Mouse (Mus musculus): ENCODE measurements at regions not wholly inside any gene's neighbourhood (a gene's known extent, or its start where the extent isn't known, plus 50 kb on each side); places are given as distances from the start of the nearest gene placed in this dataset.

- Histone ChIP-seq H3K9ac (replicated peaks; ENCODE audit: low read length, poor library complexity, severe bottlenecking) (no peak overlapping the region), H3K4me2 (ENCODE audit: low read depth, low read length, poor library complexity, severe bottlenecking) (no peak overlapping the region), H3K9me3 (ENCODE audit: low read length) (no peaks in the 10 kb centered on the region), H3K27me3 (ENCODE audit: insufficient read depth, low read length) (no peaks in the 10 kb centered on the region), H3K36me3 (ENCODE audit: insufficient read depth, low read length) (no peaks in the 10 kb centered on the region), H3K4me3 (ENCODE audit: low read depth, low read length) (no peak overlapping the region), H3K4me1 (ENCODE audit: insufficient read depth, low read length) (no peaks in the 10 kb centered on the region), H3K27ac (ENCODE audit: low read depth, low read length) (no peak overlapping the region)
- DNase-seq (ENCODE audit: low spot score) (no peak), ATAC-seq (ENCODE audit: low FRiP score) (no peak)
- TF ChIP-seq CTCF (IDR thresholded peaks at IDR 0.05) = no peak
- WGBS = 71% methylated on average over 8 of the region's 8 CpGs
These were observed 341.1 kb upstream of the Kif2a start for GRCm38 (mm10) chr13:107362806-107363687.

- DNase-seq (ENCODE audit: low spot score) (peak; percentile 38), ATAC-seq (ENCODE audit: low FRiP score) (no peak)
- 59% methylated on average over 11 of the region's 11 CpGs for WGBS
- TF ChIP-seq CTCF (IDR thresholded peaks at IDR 0.05) = no peak
- Histone ChIP-seq H3K4me3 (ENCODE audit: low read depth, low read length) (no peak overlapping the region), H3K9ac (replicated peaks; ENCODE audit: low read length, poor library complexity, severe bottlenecking) (no peak overlapping the region), H3K27ac (ENCODE audit: low read depth, low read length) (no peak overlapping the region), H3K9me3 (ENCODE audit: low read length) (no peaks in the 10 kb centered on the region), H3K36me3 (ENCODE audit: insufficient read depth, low read length) (no peaks in the 10 kb centered on the region), H3K4me2 (ENCODE audit: low read depth, low read length, poor library complexity, severe bottlenecking) (no peak overlapping the region), H3K4me1 (ENCODE audit: insufficient read depth, low read length) (no peaks in the 10 kb centered on the region), H3K27me3 (ENCODE audit: insufficient read depth, low read length) (no peaks in the 10 kb centered on the region)
These were observed 319.0 kb upstream of the Kif2a start for GRCm38 (mm10) chr13:107340802-107341364.

DNA sequence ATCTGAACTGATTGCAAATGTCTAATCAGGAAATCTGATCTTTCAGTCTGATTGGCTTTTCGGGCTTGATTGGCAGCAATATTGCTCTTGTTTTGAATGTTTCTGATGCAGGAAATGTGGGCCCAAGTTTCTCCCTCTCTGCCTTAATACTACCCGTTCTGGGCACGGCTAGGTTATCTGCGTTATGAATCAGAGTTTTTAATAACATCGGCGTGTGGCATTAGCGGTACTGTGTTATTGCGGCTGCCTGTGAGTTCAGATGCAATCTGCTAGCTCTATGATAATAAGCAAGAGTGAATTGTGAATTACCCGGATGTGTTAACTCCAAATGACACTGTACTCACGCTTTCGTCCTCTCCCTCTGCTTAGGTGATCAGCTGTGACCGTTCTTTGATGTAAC, 316.2 kb upstream of the Kif2a start:
- Histone ChIP-seq H3K4me2 (ENCODE audit: low read depth, low read length, poor library complexity, severe bottlenecking) (no peak overlapping the region), H3K9me3 (ENCODE audit: low read length) (no peaks in the 10 kb centered on the region), H3K4me1 (ENCODE audit: insufficient read depth, low read length) (no peaks in the 10 kb centered on the region), H3K9ac (replicated peaks; ENCODE audit: low read length, poor library complexity, severe bottlenecking) (no peak overlapping the region), H3K4me3 (ENCODE audit: low read depth, low read length) (no peak overlapping the region), H3K27ac (ENCODE audit: low read depth, low read length) (no peak overlapping the region), H3K27me3 (ENCODE audit: insufficient read depth, low read length) (no peaks in the 10 kb centered on the region), H3K36me3 (ENCODE audit: insufficient read depth, low read length) (no peaks in the 10 kb centered on the region)
- ATAC-seq (ENCODE audit: low FRiP score) = no peak
- no peak for TF ChIP-seq CTCF (IDR thresholded peaks at IDR 0.05)
- 56% methylated on average over 12 of the region's 12 CpGs for WGBS
- DNase-seq (ENCODE audit: low spot score) = no peak

DNA sequence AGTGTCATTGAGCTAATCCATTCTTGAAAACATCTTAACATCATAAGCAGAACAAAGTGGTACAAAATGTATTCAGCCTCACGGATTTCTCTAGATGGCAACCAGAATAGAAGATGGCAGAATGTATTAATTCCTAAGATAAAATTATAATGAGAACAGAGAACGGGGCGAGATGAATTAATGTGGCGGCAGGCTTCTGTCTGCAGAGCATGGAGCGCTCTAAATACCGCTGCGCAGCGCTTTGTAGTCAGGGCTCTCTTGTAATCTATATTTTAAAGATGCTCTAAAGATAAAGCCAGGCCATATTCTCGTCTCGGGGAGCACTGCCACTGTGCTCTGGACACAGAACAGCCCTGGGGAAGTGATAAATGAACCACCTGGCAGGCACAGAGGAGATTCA, 315.2 kb upstream of the Kif2a start:
- Histone ChIP-seq H3K4me2 (ENCODE audit: low read depth, low read length, poor library complexity, severe bottlenecking) (peak overlapping the region; percentile 30), H3K9ac (replicated peaks; ENCODE audit: low read length, poor library complexity, severe bottlenecking) (no peak overlapping the region), H3K4me1 (ENCODE audit: insufficient read depth, low read length) (no peaks in the 10 kb centered on the region), H3K36me3 (ENCODE audit: insufficient read depth, low read length) (no peaks in the 10 kb centered on the region), H3K9me3 (ENCODE audit: low read length) (no peaks in the 10 kb centered on the region), H3K27ac (ENCODE audit: low read depth, low read length) (no peak overlapping the region), H3K4me3 (ENCODE audit: low read depth, low read length) (0 out of 2 replicates have a peak overlapping the region, but pooled peaks have one; percentile 10), H3K27me3 (ENCODE audit: insufficient read depth, low read length) (no peaks in the 10 kb centered on the region)
- no peak for DNase-seq (ENCODE audit: low spot score)
- no peak for ATAC-seq (ENCODE audit: low FRiP score)
- TF ChIP-seq CTCF (IDR thresholded peaks at IDR 0.05) = no peak
- WGBS = 20% methylated on average over 10 of the region's 10 CpGs

- Histone ChIP-seq H3K4me3 (ENCODE audit: low read depth, low read length) (no peak overlapping the region), H3K9ac (replicated peaks; ENCODE audit: low read length, poor library complexity, severe bottlenecking) (no peak overlapping the region), H3K36me3 (ENCODE audit: insufficient read depth, low read length) (no peaks in the 10 kb centered on the region), H3K4me1 (ENCODE audit: insufficient read depth, low read length) (no peaks in the 10 kb centered on the region), H3K9me3 (ENCODE audit: low read length) (no peaks in the 10 kb centered on the region), H3K27me3 (ENCODE audit: insufficient read depth, low read length) (no peaks in the 10 kb centered on the region), H3K4me2 (ENCODE audit: low read depth, low read length, poor library complexity, severe bottlenecking) (no peak overlapping the region), H3K27ac (ENCODE audit: low read depth, low read length) (no peak overlapping the region)
- TF ChIP-seq CTCF (IDR thresholded peaks at IDR 0.05) = no peak
- ATAC-seq (ENCODE audit: low FRiP score) = no peak
- no peak for DNase-seq (ENCODE audit: low spot score)
- 67% methylated on average over 5 of the region's 5 CpGs for WGBS
These were observed 307.4 kb upstream of the Kif2a start for GRCm38 (mm10) chr13:107329348-107329747.

Data from midbrain, postnatal 0 days (tissue).